Mouse (Mus musculus): ENCODE measurements around the gene Mertk. TPM values are rescaled to one million over a fixed set of nuclear protein-coding genes. Genes with fewer than 3 reads are reported as not detected.

Mertk gene
- total and polyA plus RNA-seq, 2 experiments from 2014 or later = 2.0 to 7.7 TPM

DNA sequence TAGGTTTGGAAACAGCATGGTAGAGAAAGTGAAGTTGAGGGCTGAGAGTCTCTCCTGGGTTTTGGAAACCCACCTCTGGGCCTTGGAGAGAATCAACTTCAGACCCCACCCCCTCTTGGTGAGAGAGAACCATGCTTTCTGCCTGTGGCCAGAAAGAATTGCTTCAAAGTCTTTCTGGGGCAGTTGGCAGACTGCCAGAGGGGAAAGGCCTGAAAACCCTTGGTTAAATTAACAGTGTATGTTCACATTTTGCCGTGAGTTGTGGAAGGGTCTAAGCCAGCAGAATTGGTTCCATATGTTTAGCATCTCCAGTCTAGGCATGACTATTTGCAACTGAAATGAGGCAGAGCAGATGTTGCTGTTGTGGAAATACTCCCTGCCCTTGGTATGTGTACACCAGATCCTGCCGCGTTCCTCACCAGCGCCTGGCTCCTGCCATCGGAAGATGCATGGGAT lies 14.8 kb downstream of the Mertk start:
- no peaks in the 10 kb centered on the region for H3K27me3 ChIP-seq (ENCODE audit: insufficient read depth, low read length)
- no peak overlapping the region for H3K27ac ChIP-seq (ENCODE audit: low read depth, low read length)
- ATAC-seq (ENCODE audit: low FRiP score) (no peak), DNase-seq (ENCODE audit: low spot score) (peak; percentile 48)
- no peak overlapping the region for H3K9ac ChIP-seq (replicated peaks; ENCODE audit: low read length, poor library complexity, severe bottlenecking)
- H3K9me3 ChIP-seq (ENCODE audit: low read length) = no peaks in the 10 kb centered on the region
- no peaks in the 10 kb centered on the region for H3K4me1 ChIP-seq (ENCODE audit: insufficient read depth, low read length)
- no peak overlapping the region for H3K4me3 ChIP-seq (ENCODE audit: low read depth, low read length)
- H3K4me2 ChIP-seq (ENCODE audit: low read depth, low read length, poor library complexity, severe bottlenecking) = no peak overlapping the region
- no peak for TF ChIP-seq CTCF (IDR thresholded peaks at IDR 0.05)
- no peaks in the 10 kb centered on the region for H3K36me3 ChIP-seq (ENCODE audit: insufficient read depth, low read length)
- WGBS = 70% methylated on average over 5 of the region's 5 CpGs

- no peak for TF ChIP-seq CTCF (IDR thresholded peaks at IDR 0.05)
- Histone ChIP-seq H3K4me2 (ENCODE audit: low read depth, low read length, poor library complexity, severe bottlenecking) (no peak overlapping the region), H3K9ac (replicated peaks; ENCODE audit: low read length, poor library complexity, severe bottlenecking) (no peak overlapping the region), H3K9me3 (ENCODE audit: low read length) (no peaks in the 10 kb centered on the region), H3K4me1 (ENCODE audit: insufficient read depth, low read length) (no peaks in the 10 kb centered on the region), H3K27me3 (ENCODE audit: insufficient read depth, low read length) (no peaks in the 10 kb centered on the region), H3K4me3 (ENCODE audit: low read depth, low read length) (no peak overlapping the region), H3K36me3 (ENCODE audit: insufficient read depth, low read length) (no peaks in the 10 kb centered on the region), H3K27ac (ENCODE audit: low read depth, low read length) (no peak overlapping the region)
- 80% methylated on average over 7 of the region's 7 CpGs for WGBS
- ATAC-seq (ENCODE audit: low FRiP score) (no peak), DNase-seq (ENCODE audit: low spot score) (no peak)
Measured at GRCm38 (mm10) chr2:128714724-128715241, 16.0 kb downstream of the Mertk start.

- WGBS = 96% methylated on average over 1 of the region's 1 CpGs
- Histone ChIP-seq H3K27me3 (ENCODE audit: insufficient read depth, low read length) (no peaks in the 10 kb centered on the region), H3K4me1 (ENCODE audit: insufficient read depth, low read length) (no peaks in the 10 kb centered on the region), H3K27ac (ENCODE audit: low read depth, low read length) (no peak overlapping the region), H3K4me2 (ENCODE audit: low read depth, low read length, poor library complexity, severe bottlenecking) (no peak overlapping the region), H3K9ac (replicated peaks; ENCODE audit: low read length, poor library complexity, severe bottlenecking) (no peak overlapping the region), H3K36me3 (ENCODE audit: insufficient read depth, low read length) (no peaks in the 10 kb centered on the region), H3K4me3 (ENCODE audit: low read depth, low read length) (no peak overlapping the region), H3K9me3 (ENCODE audit: low read length) (no peaks in the 10 kb centered on the region)
- TF ChIP-seq CTCF (IDR thresholded peaks at IDR 0.05) = no peak
- no peak for ATAC-seq (ENCODE audit: low FRiP score)
- no peak for DNase-seq (ENCODE audit: low spot score)
Measured at GRCm38 (mm10) chr2:128715979-128716378, 17.2 kb downstream of the Mertk start.

DNA sequence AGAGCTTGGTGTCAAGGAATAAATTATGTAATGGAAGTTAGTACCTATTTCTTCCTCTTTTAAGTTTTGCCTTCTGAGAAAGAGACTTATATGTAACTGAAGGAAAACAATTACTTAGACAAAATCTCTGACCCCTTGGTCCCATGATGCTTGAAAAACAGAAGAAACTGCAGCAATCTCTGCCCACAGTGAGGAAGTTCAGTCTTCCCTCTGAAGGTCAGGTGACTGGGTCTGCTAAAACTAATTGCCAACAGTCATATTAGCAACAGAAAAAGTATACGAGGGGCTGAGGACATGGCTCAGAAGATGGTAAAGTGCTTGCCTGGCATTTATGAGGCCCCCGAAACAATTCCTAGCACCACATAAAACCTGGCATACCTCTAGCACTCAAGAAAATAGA lies 20.6 kb downstream of the Mertk start:
- 92% methylated on average over 2 of the region's 2 CpGs for WGBS
- Histone ChIP-seq H3K36me3 (ENCODE audit: insufficient read depth, low read length) (no peaks in the 10 kb centered on the region), H3K27me3 (ENCODE audit: insufficient read depth, low read length) (no peaks in the 10 kb centered on the region), H3K4me1 (ENCODE audit: insufficient read depth, low read length) (no peaks in the 10 kb centered on the region), H3K4me3 (ENCODE audit: low read depth, low read length) (no peak overlapping the region), H3K9me3 (ENCODE audit: low read length) (no peaks in the 10 kb centered on the region), H3K9ac (replicated peaks; ENCODE audit: low read length, poor library complexity, severe bottlenecking) (no peak overlapping the region), H3K4me2 (ENCODE audit: low read depth, low read length, poor library complexity, severe bottlenecking) (no peak overlapping the region), H3K27ac (ENCODE audit: low read depth, low read length) (no peak overlapping the region)
- TF ChIP-seq CTCF (IDR thresholded peaks at IDR 0.05) = no peak
- DNase-seq (ENCODE audit: low spot score) = no peak
- ATAC-seq (ENCODE audit: low FRiP score) = no peak

DNA sequence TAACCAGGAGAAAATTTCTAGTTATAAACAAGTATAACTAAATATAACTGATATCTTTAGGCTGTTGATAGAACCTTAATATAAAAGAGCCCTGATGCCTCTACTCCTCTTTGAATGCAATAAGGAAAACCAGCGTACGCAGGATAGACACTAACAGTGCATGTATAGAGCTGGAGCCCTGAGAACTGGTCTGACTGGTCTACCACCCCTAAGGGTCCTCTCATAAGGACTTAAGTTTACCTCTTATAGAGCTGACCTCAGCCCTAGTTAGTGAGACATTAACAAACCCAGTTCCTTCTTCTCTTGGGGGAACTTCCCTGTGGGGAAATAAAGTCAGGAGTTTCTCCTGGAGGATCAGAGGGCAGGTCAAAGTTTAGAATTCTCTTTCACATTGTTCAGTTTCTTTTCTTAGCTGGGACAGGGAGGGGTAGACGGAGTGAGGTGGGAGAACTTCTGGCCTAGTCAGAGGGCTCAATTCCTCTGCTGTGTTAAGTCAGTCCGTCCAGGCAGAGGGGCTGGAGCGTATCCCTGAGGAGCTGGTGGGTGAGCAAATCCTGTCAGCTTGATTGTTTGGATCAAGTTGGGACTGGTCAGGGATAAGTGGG lies 23.5 kb downstream of the Mertk start:
- H3K4me2 ChIP-seq (ENCODE audit: low read depth, low read length, poor library complexity, severe bottlenecking) = no peak overlapping the region
- WGBS = 93% methylated on average over 5 of the region's 5 CpGs

GRCm38 (mm10) chr2:128726067-128726466 lies 27.3 kb downstream of the Mertk start:
- Histone ChIP-seq H3K36me3 (ENCODE audit: insufficient read depth, low read length) (no peaks in the 10 kb centered on the region), H3K27me3 (ENCODE audit: insufficient read depth, low read length) (no peaks in the 10 kb centered on the region), H3K27ac (ENCODE audit: low read depth, low read length) (no peak overlapping the region), H3K4me1 (ENCODE audit: insufficient read depth, low read length) (no peaks in the 10 kb centered on the region), H3K9me3 (ENCODE audit: low read length) (no peaks in the 10 kb centered on the region), H3K9ac (replicated peaks; ENCODE audit: low read length, poor library complexity, severe bottlenecking) (no peak overlapping the region), H3K4me2 (ENCODE audit: low read depth, low read length, poor library complexity, severe bottlenecking) (no peak overlapping the region), H3K4me3 (ENCODE audit: low read depth, low read length) (no peak overlapping the region)
- ATAC-seq (ENCODE audit: low FRiP score) = no peak
- TF ChIP-seq CTCF (IDR thresholded peaks at IDR 0.05) = no peak
- no peak for DNase-seq (ENCODE audit: low spot score)
- 91% methylated on average over 5 of the region's 5 CpGs for WGBS

More for the DNA sequence above, 23.5 kb downstream of the Mertk start:
- Histone ChIP-seq H3K36me3 (ENCODE audit: insufficient read depth, low read length) (no peaks in the 10 kb centered on the region), H3K9me3 (ENCODE audit: low read length) (no peaks in the 10 kb centered on the region), H3K4me1 (ENCODE audit: insufficient read depth, low read length) (no peaks in the 10 kb centered on the region), H3K9ac (replicated peaks; ENCODE audit: low read length, poor library complexity, severe bottlenecking) (no peak overlapping the region), H3K27ac (ENCODE audit: low read depth, low read length) (no peak overlapping the region), H3K27me3 (ENCODE audit: insufficient read depth, low read length) (no peaks in the 10 kb centered on the region), H3K4me3 (ENCODE audit: low read depth, low read length) (no peak overlapping the region)
- ATAC-seq (ENCODE audit: low FRiP score) (no peak), DNase-seq (ENCODE audit: low spot score) (no peak)
- no peak for TF ChIP-seq CTCF (IDR thresholded peaks at IDR 0.05)

All from midbrain, postnatal 0 days (tissue).